Mouse (Mus musculus): ENCODE measurements around the gene Ttll8. TPM values are rescaled to one million over a fixed set of nuclear protein-coding genes. Genes with fewer than 3 reads are reported as not detected.

Ttll8 gene
- polyA plus RNA-seq (2012; ENCODE audit: low replicate concordance): not detected in 2 replicates

DNA sequence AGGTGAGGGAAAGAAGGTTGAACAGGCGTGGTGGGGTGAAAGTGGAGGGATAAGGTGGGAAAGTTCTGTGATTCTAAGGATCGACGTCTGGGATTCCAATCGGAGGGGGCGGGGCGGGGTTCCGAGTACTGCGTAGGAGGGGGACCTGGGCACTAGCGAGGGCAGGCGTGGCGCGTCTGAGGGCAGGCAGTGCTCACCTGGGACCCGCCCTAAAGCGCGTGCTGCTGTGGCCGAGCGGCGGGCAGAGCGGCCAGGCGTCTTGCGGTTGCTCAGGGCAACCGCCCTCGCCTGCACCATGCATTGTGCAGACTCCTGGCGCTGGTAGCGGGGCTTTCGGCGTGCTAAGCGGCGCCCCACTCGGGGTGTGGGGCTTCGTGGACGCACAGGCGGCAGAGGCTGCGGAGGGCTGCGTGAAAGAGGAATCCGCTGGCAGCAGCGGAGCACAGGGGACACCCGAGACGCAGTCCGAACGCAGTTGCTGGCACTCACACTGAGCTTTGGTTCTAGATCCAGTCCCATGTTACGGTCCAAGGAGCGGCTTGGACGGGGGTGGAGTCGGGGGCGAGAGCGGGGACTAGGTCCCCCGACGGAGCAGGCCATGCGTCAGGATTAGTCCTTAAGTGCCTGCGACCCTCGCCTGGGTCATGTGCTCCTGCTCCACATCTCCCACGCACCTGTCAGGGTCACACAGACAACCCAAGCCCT is at the start of gene Ttll8:
Gene Ttll8, minus strand, starts transcription at position 51 of the 705 bp plus-strand sequence.

DNA sequence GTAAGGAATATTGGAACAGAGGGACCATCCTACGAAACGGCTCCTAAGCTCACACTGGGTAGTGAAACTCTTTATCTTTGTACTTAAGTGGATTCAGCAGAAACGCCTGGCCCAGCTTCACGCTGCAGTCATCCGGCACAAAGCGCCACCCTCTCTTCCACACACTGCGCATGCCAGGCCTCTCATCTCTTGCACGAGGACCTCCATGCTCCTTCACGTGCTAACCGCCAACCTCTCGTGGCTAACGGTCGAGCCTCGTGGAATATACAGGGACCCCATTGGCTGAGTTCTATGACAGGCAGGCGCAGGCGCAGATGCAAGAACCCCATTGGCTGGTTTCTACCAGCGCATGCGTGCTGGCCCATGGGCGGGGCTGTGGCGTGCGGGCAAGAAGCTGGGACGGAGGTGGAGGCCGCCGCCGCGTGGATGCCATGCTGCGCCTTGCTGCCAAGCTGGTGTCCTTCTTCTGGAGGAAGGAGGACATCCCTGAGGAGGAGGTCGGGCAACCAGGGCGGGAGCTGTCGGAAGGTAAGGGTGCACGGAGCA is 28.4 kb upstream of the Ttll8 start, which contains the start of gene Mov10l1:
Gene Mov10l1, plus strand, starts transcription at position 376 of the 546 bp plus-strand sequence.

DNA sequence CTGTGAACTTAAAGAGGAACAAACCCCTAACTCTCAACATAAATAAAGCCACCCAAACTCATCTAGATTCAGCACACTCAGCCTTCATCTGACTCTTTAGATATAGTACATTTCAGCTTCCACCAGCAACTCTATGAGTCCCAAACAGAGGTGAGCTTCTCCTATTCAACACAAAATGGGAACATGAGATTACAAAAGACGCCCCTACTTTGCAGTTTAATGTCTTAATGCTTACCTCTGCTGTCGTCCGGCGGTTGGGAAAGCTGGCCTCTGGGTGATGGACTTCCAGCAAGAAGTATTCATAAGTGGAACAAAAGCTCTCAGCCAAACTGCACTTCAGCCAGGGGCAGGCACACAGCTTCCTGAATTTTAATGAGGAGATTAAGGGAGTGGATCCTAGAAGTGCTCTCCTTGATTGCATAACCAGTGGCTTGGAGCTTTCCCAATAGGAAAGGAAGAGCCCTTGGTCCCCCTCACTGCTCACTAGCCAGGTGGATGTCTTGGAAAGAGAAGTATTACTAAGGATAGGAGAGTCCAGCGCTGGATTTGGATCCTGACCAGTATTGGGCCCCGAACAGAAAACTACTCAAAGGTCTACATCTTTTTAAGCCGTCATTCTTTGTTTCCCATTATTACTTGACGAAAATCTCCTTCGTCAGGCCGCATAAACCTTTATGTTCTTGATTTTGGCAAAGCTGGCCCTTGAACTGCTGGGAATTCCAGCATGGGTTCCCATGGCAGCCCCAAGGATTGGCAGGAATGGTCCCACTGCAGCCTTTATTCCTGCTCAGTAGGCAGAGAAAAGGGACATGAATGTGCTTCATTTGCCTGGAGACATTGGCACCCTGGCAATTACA is 24.3 kb upstream of the Ttll8 start, which contains the start of gene Mlc1:
Gene Mlc1, minus strand, starts transcription at position 727 of the 857 bp plus-strand sequence.

DNA sequence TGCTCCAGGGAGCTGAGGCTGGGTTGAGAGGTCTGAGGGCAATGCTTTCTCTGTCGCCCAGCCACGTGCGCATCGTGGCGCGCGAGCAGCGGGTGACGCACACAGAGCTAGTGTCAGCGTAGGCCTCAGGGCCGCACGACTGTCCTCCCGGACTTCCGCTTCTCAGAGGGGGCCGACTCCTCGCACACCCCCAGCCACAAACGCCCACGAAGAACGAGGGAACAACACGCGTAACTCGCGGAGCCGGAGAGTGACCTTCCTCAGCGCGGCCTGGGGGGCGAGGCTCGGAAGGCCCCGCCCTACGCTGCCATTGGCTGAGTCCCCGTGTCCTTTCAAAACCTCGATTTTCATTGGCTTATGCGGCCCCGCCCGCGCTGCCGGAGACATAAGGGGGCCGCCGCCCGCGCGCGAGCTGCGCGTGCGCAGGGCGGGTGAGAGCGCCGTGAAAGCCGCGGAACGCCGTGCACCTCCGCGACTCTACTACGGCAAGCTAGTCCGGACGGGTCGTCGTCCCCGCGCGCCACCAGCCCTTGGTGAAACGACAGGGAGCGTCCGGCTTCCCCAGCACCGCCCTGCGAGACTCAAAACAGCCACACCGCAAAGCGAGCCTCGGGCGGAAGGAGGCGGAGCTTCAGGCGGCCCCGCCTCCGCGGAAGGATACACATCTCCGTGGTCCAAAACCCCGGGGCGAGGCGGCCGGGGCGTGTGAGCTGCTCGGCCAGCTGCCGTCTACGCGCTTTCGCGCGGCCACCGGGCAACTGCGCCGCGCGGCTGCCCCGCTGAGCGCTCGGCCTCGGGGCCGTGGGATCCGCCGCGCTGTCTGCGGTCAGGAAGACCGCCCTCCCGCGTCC is 92.2 kb downstream of the Ttll8 start, which contains the start of gene Pim3:
Gene Pim3, plus strand, starts transcription at position 415 of the 851 bp plus-strand sequence.

Other genes with a start within 250 kb of the Ttll8 start
- 40.7 and 42.6 TPM in 2 replicates for gene Brd1, start 220.2 kb downstream of the Ttll8 start, polyA plus RNA-seq (2012; ENCODE audit: low replicate concordance)
- gene Zbed4, start 202.8 kb downstream of the Ttll8 start, polyA plus RNA-seq (2012; ENCODE audit: low replicate concordance): 5.3 and 6.3 TPM in 2 replicates
- gene Alg12, start 135.1 kb downstream of the Ttll8 start, polyA plus RNA-seq (2012; ENCODE audit: low replicate concordance): 2.2 and 8.6 TPM in 2 replicates
- gene Creld2, start 134.8 kb downstream of the Ttll8 start, polyA plus RNA-seq (2012; ENCODE audit: low replicate concordance): 22.5 and 50.6 TPM in 2 replicates
- gene Pim3, start 92.2 kb downstream of the Ttll8 start, polyA plus RNA-seq (2012; ENCODE audit: low replicate concordance): 18.2 and 33.2 TPM in 2 replicates
- gene Mlc1, start 24.6 kb upstream of the Ttll8 start, polyA plus RNA-seq (2012; ENCODE audit: low replicate concordance): not detected in 2 replicates
- gene Mov10l1, start 28.5 kb upstream of the Ttll8 start, polyA plus RNA-seq (2012; ENCODE audit: low replicate concordance): not detected in 2 replicates
- 0.07 and 0.22 TPM in 2 replicates for gene Panx2, start 105.3 kb upstream of the Ttll8 start, polyA plus RNA-seq (2012; ENCODE audit: low replicate concordance)
- gene Trabd, start 120.7 kb upstream of the Ttll8 start, polyA plus RNA-seq (2012; ENCODE audit: low replicate concordance): 93.0 and 178 TPM in 2 replicates
- 8.3 and 15.0 TPM in 2 replicates for gene Selenoo, start 134.7 kb upstream of the Ttll8 start, polyA plus RNA-seq (2012; ENCODE audit: low replicate concordance)
- gene Tubgcp6, start 168.7 kb upstream of the Ttll8 start, polyA plus RNA-seq (2012; ENCODE audit: low replicate concordance): 52.9 and 64.3 TPM in 2 replicates
- gene Hdac10, start 174.3 kb upstream of the Ttll8 start, polyA plus RNA-seq (2012; ENCODE audit: low replicate concordance): 7.1 and 39.2 TPM in 2 replicates
- gene Mapk12, start 186.3 kb upstream of the Ttll8 start, polyA plus RNA-seq (2012; ENCODE audit: low replicate concordance): 5.9 and 9.3 TPM in 2 replicates
- 13.6 and 30.8 TPM in 2 replicates for gene Mapk11, start 195.2 kb upstream of the Ttll8 start, polyA plus RNA-seq (2012; ENCODE audit: low replicate concordance)
- 114 and 275 TPM in 2 replicates for gene Plxnb2, start 226.4 kb upstream of the Ttll8 start, polyA plus RNA-seq (2012; ENCODE audit: low replicate concordance)
- gene Dennd6b, start 242.1 kb upstream of the Ttll8 start, polyA plus RNA-seq (2012; ENCODE audit: low replicate concordance): 28.6 and 33.7 TPM in 2 replicates